Mouse (Mus musculus): Measurements from ENCODE around the gene Fbxl15.

Gene Fbxl15

DNA sequence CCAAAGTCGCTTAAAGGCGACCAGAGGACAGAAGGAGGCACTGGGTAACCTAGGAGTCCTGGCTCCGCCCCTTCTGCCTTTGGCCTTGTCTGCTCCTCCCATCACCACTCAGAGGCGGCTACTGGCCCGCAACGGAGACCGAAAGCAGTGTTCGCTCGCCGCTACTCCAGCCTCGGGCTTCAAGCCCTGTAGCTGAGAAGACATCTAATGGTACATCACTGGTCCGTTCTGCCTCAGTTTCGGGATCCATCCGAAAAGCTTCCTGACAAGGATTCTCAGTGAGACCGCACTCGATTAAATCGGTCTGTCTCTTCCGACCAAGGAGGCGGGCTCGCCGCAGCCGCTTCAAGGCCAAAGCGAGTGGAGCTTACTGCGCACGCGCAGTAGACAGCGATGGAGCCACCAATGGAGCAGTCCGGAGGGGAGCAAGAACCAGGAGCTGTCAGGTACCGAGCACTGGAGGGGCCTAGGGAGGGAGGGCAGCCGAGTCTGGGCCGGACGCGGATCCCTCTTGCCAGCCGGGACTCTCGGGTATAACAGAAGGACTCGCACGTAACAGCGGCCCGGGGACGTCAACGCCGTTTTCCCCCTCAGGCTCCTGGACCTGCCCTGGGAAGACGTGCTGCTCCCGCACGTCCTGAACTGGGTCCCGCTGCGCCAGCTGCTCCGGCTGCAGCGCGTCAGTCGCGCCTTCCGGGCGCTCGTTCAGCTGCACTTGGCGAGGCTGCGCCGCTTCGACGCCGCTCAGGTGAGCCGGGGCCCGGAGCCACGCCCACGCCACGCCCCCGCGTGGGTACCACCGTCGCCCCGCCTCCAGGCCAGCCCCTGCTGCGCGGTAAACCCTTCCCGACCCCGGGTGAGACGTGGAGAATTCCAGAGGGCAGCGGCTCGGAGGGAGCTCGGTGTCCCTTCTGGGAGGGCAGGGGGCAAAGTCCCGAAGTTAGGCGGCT lies at the start of gene Fbxl15:
Gene Fbxl15 (plus strand): TSS at position 104 of the 950 bp plus-strand sequence.
- DNase-seq (ENCODE audit: extremely low spot score, low spot score) = peak; percentile 95

DNA sequence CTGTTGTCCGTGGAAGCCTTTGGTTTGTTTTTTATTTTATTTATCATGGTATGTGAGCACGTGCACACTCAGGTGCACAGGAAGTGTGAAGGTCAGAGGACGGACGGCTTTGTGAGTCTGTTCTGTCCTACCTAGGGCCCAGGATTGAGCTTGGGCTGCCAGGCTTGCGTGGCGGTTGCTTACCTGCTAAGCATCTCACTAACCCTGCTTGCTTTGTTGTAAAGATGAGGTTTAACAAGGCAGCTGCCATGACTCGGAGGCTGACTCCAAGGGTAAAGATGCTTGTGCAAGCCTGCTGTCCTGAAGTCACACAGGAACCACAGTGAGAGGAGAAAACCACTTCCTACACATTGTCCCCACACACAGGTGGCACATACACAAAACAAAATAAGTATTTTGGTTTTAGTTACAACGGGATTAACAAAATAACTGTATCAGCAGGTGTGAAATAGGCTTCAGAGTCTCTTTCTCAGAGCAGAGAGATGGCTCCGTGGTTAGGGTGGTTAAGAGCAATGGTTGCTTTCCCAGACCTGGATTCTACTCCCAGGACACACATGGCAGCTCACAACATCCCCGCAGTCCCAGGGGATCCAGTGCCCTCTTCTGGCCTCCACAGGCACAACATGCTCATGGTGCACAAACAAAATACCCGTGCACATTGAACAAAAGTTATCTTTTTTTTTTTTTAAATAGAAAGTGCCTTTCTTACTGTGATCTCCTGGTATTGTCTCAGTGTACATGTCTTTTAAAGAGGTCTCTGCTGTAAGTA lies 45.7 kb upstream of the Fbxl15 start:
- DNase-seq (ENCODE audit: extremely low spot score, low spot score) = no peak

DNA sequence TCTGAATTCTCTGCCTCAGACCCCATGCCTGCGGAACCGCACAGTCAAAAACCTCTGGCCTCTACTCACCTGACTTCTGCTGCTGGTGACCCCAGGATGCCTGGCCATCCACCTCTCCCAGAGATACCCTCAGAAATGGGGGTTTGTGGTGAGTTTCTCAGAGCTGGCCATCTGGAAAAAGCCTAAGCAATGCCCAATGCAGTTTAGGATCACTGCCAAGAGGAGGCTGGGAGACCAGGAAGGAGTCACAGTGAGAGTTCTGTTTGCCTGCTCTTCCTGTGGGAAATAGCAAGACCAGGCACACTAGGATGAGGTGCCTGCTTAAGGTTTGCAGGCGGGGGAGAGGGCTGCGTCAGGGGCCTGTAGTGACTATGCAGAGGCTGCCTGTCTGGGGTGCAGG lies 43.3 kb upstream of the Fbxl15 start:
- DNase-seq (ENCODE audit: extremely low spot score, low spot score) = no peak

DNA sequence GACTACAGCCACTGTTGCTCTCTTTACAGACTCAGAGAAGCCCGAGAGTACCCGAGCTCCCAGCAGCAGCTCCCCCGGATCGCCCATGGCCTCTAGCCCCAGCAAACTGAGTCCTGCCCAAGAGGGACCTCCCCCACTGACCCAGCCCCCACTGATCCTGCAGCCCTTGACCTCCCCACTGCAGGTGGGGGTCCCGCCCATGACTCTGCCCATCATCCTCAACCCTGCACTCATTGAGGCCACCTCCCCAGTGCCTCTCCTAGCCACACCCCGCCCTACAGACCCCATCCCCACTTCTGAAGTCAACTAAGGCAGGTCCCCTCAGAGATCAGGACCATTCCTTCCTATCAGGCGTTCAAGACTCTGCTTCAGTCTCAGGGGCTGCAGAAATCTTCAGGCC lies 42.4 kb upstream of the Fbxl15 start:
- no peak for DNase-seq (ENCODE audit: extremely low spot score, low spot score)

DNA sequence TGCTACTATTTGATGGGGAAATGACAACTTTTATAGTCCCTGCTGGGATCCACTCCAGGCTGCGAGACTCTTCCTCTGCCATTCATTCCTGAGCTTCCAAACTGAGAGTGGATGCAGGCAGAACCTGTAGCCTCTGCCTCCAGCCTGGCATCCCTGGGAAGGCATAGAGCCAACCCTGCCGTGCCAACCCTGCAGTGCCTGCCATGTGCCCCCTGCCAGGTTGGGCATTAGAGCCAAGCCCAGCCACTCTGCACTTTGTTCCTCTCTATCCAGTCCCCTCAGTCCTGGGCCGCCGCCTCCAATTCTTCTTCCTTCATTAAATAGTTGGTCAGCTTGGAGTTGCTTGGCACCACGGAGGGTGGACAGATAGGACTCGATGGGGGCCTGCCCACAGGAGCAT lies 41.9 kb upstream of the Fbxl15 start:
- no peak for DNase-seq (ENCODE audit: extremely low spot score, low spot score)

DNA sequence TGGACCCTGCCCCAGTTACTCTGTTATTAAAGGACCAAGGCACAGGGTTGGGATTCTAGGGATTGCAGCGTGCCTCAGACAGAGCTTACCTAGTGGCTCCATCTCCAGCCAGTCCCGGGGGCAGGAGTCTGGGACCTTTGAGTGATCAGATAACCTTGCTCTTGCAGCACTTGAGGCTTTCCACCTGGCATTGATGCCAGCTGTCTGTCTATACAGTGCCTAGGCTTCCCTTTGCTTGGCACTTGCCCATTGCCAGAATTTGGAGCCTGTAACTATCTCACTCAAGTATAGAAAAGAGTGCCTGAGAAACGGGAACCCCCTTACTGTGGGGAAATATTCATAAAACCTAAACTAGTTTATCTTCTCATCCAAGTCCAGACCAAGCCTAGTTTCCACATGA lies 41.1 kb upstream of the Fbxl15 start:
- no peak for DNase-seq (ENCODE audit: extremely low spot score, low spot score)

DNA sequence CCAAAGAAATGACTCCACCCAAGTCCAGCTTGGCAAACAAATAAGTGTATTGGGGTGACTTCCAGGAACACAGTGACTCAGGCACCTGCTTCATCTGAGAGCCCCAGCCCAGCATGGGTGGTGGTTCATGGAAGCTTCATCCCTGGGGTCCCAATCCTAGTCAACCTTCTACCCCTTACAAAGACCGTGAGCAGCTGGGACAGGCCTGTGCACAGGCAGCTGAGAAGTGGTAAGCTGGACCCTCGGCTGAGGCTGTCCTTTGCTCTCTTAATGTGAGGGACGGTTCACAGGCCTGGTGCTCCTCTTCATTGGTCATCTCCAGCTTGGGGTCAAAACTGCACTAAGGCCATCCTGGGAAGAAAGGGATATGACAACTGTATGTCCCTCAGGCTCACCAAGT lies 40.4 kb upstream of the Fbxl15 start:
- DNase-seq (ENCODE audit: extremely low spot score, low spot score) = no peak

DNA sequence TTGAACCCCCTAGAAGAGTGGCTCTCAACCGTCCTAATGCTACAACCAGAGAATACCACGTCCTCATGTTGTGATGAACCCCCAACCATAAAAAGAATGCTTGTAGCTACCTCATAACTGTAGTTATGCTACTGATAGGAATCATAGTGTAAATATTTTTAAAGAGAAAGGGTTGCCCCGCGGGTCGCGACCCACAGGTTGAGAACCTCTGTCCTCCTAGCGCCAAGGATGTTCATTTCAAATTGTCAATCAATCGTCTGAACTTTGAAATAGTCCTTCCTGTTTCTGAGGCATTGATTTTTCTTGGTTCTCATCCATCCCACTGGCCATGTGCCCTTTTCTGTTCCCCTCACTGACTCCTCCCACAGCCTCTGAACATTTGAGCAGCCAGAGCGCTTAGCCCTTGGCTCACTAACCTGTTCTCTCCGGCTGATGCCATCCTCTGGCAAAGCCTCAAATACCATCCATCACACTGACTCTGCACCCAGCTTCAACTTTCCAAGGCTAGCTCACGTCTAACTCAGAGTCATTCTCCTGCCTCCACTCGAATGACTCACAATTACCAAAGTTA lies 37.4 kb upstream of the Fbxl15 start:
- DNase-seq (ENCODE audit: extremely low spot score, low spot score) = no peak

DNA sequence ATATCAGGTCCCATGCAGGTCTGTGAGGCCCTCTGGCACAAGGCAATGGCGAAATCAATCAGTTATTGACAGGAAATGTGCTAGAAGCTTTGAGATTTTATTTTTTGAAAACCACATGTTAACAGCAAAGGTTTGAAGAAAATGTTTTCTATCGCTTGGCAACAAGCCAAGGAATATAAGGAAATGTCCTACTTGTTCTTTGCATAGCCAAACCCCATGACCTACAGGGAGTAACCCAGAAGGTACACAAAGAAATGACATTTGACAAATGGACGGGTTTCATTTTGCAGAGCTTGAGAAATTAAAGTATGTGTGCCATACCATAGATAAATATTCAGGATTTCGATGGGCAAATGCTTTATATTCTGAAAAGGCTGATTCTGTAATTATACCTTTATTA lies 31.0 kb upstream of the Fbxl15 start:
- DNase-seq (ENCODE audit: extremely low spot score, low spot score) = no peak

DNA sequence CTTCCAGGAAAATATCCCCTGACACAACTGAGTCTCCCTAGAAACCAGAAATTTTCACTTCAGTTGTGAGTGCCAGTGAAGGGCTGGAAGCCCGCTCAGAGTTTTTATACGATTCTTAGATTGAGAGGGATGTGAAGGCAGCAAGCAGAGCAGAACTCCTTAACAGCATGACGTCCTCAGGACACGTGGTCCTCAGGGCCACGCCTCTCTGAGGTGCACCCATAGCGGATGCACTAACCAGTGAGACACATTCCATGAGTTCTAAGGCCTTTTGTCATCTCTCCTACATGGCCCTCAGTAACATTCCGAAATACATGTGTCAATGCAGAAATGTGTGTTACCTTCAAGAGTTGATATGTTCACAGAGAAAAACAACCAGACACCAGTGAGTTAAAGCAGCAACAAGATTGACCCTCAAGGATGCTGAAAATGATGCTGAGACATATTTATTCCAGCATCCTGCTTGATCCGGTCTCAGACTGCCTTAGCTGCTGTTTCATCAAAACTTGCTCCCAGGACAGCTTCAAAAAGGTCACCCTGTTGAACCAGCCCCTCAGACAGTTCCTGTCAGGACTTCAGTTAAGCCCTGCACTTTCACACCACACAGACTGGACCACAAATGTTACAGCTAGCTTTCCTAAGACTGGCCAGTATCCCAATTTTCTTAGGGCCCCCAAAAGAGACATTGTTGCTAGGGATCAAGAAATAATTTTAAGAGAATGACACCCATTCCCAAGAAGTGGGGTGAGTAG lies 27.5 kb upstream of the Fbxl15 start:
- no peak for DNase-seq (ENCODE audit: extremely low spot score, low spot score)

DNA sequence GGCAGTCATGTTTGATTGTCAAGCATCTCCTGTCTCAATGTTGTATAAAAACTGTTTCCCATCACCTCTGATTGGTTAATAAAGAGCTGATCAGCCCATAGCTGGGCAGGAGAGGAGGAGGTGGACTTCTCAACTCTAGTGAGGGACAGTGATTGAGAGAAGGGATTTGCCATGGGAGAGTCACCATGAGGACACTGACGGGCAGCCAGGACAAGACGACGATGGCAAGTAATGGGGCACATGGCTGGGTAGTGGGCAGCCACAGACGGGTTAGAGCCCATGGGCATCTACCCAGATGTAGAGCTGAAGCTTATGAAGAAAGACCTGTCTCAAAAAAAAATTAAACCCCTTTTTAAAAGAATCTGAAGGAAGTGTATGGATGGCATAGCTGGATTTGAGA lies 25.4 kb upstream of the Fbxl15 start:
- DNase-seq (ENCODE audit: extremely low spot score, low spot score) = no peak

DNA sequence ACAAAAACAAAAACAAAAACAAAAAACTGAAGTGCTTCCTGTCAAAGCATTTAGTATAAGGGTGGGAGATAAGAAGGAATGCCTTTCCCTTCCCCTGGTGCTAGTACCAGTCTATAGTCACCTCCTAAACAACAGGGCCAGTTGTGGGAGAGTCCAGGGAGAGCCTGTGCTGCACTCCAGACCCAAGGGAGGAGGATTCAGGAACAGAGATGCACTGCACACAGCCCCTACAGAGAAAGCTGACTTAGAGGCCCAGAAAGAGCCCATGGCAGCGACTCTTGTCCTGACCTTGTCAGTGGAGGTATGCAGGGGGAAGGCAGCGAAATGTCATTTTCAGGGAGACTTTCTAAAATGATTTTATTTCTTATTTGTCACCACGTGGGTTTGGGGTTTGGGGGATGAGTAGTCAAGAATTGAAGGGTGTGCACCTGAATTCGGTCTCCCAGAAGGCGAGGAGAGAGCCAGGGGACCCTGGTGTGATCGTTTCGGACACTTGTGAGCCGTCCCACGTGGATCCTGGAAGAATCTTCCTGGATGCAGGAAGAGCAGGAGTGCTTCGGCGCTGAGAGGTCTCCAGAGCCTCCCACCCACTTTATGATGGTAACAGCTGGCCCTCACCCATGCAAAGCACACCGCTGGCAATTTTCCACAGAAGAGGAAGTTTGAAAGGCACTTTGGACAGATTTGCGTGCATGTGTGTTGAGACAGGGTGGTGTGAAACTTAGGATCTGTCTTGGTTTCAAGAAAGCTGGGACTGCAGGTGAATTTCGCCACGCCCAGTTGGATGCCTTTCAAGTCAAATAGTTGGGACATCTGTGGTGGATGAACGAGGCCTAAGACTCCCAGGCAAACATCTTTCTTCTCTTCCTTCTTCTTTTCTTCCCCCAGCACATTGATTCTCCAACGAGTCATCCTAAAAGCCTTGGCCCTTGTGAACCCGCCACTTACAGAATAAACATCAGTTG lies 24.5 kb upstream of the Fbxl15 start:
- DNase-seq (ENCODE audit: extremely low spot score, low spot score) = no peak

DNA sequence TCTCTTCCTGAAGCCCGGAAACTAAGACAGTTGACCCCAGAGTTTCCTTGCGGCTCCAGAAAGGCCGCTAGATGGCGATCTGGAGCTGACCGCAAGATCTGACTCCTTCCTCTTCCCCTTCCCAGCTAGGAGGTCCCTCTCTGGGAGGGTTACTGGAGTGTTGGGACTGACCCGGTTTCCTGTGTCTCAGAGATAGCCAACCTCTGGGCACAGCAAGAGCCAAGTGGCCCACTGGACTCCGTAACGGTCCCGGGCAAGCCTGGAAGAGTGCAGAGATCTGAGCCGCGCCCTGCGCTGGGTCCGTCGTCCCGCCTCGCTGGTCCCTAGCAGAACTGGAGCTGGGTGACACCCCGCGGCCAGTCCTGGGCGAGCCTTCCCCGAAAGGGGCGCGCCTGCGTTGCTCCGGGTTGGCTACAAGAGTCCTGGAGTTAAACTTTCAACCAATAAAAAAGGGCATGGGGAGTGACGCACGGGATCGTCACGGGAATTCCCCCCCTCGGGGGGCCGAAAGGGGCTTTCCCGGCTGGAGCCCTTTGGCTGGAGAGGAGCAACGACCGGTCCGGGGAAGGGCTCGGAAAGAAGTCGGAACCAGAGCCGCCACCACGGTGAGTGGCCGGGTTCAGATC lies 23.7 kb upstream of the Fbxl15 start, which contains the start of gene Nfkb2:
Gene Nfkb2 (plus strand): TSS at position 105 of the 626 bp plus-strand sequence.
- DNase-seq (ENCODE audit: extremely low spot score, low spot score) = peak; percentile 93

DNA sequence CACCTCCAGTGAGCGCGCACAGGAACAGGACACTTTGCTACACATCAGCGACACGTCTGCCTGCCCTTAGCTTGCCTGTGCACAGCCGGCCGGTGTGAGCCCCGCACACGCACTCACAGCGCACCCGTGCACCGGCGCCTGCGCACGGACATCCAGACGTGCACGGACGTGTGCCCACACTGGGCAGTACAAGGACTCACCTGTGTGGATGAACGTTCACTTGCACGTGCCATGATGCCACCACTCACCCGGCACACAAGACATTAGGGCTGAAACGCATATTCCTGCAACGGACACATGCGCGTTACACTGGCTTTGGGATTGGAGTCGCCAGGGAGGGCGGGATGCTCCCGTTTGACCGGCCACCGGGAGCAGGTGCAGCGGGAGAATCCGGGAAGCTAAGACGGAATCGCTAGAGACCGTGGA lies 23.1 kb upstream of the Fbxl15 start:
- DNase-seq (ENCODE audit: extremely low spot score, low spot score) = no peak

DNA sequence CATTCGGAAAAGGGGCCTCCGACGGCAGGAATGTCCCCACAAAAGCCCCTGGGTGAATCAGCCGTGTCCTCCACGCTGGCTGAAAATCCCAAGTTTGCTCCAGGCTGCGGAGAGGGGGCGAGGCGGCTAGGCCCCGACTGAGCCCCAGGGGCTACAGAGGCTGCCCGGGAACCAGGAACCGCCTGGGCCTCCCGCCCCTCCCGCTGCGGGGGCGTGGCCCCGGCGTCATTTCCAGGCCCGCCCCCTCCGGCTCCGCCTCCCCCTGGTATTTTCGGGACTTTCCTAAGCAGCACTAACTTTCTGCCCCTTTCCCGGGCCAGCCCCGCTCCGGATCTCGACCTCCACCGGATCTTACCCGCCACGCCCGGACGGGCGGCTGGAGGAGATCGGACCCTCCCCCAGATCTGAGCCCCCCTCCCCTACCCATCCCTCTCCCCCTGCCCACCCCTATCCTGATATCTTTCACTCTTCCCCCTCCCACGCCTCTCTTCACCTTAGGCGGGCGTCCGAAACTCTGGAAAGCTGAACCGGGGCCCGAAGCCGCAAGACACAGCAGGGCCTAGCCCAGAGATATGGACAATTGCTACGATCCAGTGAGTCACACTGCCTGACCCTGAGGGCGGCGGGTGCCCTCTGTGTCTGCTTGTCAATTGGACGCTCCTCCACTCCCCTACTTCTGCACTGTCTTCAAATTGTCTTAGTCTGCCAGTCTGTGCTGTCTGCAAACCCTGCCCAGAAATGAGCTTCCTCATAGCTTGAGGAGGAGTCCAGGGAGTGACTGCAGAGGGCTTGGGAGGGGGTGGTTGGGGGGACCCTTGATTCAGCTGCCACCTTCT lies 22.3 kb upstream of the Fbxl15 start:
- DNase-seq (ENCODE audit: extremely low spot score, low spot score) = peak; percentile 90

DNA sequence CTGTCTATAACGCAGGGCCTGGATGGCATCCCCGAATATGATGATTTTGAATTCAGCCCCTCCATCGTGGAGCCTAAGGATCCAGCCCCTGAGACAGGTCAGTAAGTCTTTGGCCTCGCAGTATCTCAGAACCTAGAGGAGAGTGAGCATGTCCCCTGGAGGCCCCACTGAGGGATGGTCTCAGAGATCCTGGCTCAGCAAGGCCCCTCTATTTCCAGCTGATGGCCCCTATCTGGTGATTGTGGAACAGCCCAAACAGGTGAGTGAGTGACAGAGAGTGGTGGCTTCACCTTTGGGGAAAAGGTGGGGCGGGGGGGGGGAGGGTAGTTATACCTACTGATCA lies 21.7 kb upstream of the Fbxl15 start:
- no peak for DNase-seq (ENCODE audit: extremely low spot score, low spot score)

DNA sequence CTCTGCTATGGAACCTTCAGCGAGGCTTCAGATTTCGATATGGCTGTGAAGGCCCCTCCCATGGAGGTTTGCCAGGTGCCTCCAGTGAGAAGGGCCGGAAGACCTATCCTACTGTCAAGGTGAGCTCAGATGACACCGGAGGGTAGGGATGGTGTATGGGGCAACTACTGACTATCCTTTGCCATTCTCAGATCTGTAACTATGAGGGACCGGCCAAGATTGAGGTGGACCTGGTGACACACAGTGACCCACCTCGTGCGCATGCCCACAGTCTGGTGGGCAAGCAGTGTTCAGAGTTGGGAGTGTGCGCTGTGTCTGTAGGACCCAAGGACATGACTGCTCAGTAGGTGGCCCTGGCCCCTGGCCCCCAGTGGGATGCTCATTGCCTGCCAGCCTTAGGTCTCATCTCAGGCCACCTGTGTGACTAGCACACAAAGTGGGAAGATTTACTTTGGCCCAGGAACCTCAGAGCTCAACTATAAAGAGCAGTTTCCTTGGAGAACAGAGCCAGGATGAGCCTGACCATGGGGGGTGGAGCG lies 21.2 kb upstream of the Fbxl15 start:
- DNase-seq (ENCODE audit: extremely low spot score, low spot score) = no peak

DNA sequence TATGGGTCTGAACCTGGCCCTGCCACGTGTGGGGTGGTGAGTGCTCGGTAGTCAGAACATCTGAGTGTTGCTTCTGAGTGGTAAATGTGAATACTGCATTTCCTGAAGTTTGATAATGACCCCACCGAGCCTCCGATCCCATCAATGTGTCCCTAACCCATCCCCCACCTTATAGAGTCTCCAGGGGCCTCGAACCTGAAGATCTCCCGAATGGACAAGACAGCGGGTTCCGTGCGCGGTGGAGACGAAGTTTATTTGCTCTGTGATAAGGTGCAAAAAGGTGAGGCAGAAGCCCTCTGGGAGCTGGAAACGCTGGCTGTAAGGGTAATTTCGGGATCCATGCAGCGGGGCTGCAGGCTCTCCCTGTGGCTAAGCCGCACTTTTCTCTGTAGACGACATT lies 20.2 kb upstream of the Fbxl15 start:
- DNase-seq (ENCODE audit: extremely low spot score, low spot score) = no peak

DNA sequence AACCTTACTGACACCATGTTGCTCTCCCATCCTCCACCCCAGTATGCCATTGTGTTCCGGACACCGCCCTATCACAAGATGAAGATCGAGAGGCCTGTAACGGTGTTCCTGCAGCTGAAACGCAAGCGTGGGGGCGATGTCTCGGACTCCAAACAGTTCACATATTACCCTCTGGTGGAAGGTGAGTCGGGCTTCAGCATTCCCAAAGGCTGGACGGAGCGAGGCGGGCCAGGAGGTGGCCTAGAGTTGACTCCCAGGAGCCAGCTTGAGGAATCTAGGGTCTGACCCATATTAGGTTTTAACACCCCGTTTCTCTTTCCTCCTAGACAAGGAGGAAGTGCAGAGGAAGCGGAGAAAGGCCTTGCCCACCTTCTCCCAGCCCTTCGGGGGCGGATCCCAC lies 19.7 kb upstream of the Fbxl15 start:
- DNase-seq (ENCODE audit: extremely low spot score, low spot score) = no peak
